Mouse (Mus musculus): ENCODE measurements at regions not wholly inside any gene's neighbourhood (a gene's known extent, or its start where the extent isn't known, plus 50 kb on each side); places are given as distances from the start of the nearest gene placed in this dataset.

DNA sequence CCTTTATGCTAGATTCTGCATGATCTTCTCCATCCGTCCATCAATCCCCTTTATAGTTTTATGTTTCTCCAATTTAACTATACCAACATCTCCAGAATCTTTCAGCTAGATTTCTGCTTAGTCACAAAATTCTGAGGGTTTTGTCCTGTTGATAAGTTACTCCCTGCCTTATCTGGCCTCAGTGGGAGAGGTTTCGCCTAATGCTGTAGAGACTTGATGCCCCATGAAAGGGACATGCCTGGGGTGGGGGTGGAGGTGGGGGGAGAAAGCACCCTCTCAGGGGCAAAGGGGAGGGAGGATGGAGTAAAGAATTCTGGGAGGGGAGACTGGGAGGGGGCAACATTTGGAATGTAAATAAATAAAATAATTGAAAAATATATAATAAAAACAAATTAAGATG is 93.2 kb upstream of the Jazf1 start:
- no peak overlapping the region for H3K27ac ChIP-seq (ENCODE audit: low read length)
- no peaks in the 10 kb centered on the region for H3K27me3 ChIP-seq (replicated peaks; ENCODE audit: control insufficient read depth, insufficient read depth, low read length)
- no peak overlapping the region for H3K9ac ChIP-seq (ENCODE audit: low read depth, low read length)
- H3K4me2 ChIP-seq (ENCODE audit: low read depth, low read length), result no peak overlapping the region
- ATAC-seq, result no peak
- no peak overlapping the region for H3K4me3 ChIP-seq (ENCODE audit: low read length)
- H3K4me1 ChIP-seq (ENCODE audit: control insufficient read depth, insufficient read depth, low read length), result 0 out of 2 replicates have a peak, but pooled peaks cover 4% of the 10 kb centered on the region
- no peaks in the 10 kb centered on the region for H3K9me3 ChIP-seq (ENCODE audit: control insufficient read depth, low read length)
- no peaks in the 10 kb centered on the region for H3K36me3 ChIP-seq (ENCODE audit: control insufficient read depth, insufficient read depth, low read length)
- 81% methylated on average over 2 of the region's 2 CpGs for WGBS

DNA sequence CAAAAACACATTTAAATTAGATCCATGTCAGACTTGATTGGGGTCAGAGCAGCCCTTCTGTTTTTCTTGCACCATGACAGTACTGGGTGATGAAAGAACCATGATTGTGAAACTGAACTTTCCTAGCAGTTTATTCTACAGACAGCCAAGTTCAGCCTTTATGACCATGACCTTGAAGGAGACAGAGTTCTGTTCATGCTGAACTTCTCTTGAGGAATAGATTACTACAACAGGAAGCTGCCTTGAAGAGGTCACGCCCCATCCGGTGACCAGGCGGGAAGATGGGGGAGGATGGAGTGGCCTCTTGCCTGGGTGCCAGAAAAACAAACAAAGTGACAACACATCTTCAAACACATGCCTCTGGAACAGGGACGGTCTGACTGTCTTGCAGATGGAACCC is 86.2 kb upstream of the Jazf1 start:
- H3K4me1 ChIP-seq (ENCODE audit: control insufficient read depth, insufficient read depth, low read length), result no peaks in the 10 kb centered on the region
- no peaks in the 10 kb centered on the region for H3K36me3 ChIP-seq (ENCODE audit: control insufficient read depth, insufficient read depth, low read length)
- H3K27me3 ChIP-seq (replicated peaks; ENCODE audit: control insufficient read depth, insufficient read depth, low read length), result no peaks in the 10 kb centered on the region
- H3K4me2 ChIP-seq (ENCODE audit: low read depth, low read length), result no peak overlapping the region
- H3K27ac ChIP-seq (ENCODE audit: low read length), result no peak overlapping the region
- no peaks in the 10 kb centered on the region for H3K9me3 ChIP-seq (ENCODE audit: control insufficient read depth, low read length)
- 55% methylated on average over 4 of the region's 4 CpGs for WGBS
- H3K4me3 ChIP-seq (ENCODE audit: low read length), result no peak overlapping the region
- no peak for ATAC-seq
- no peak overlapping the region for H3K9ac ChIP-seq (ENCODE audit: low read depth, low read length)

DNA sequence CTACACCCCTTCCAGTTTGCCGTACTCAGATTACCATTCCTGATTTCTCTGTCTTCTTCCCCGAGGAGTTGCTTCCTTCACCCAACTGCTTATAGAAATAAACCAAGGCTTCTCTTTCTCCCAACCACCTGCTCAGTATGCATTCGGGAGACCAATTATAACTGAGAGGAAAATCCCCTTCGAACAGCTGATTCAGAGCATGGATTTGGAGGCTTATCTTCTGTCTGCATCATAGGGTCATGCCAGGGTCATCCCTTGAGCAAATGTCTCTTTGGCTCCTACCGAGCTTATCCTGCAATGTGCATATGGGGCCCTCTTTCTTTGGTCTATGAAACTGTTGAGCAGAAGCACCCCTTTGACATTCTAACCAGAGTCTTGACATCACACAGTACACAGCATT is 79.0 kb upstream of the Jazf1 start:
- WGBS, result 50% methylated on average over 5 of the region's 5 CpGs

DNA sequence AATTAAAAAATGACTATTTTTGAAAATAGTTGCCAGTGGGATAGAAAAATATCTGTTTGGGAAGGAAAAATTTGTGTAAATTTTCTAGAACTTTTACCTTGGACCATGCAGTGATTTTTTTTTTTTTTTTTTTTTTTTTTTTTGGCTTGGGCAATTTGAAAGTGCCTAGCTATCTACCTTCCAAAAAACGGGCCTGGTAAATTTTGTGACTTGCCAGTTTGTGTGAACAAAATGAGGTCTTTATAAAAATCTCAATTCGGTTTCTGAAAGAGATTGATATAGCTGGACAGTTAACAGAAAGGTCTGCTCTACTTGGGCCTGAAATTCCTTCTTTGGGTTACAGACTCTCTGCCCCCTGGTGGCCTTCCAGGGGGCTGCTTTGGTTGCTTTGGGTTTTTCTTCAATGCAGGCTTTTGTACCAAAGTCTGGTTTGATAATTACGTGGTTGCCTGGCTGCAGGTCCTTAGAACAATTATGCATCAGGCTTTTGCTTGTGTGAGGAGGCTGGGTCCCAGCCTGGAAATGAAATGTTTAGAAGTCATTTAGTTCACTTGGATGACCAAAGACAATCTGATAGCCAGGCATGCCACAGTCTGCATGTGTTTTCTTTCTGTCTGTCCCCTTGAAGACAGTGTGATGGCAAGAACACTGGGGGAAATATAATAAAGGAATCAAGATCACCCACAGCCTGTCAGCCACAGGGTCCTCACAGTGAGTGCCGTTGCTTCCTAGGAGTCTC is 75.6 kb upstream of the Jazf1 start:
- ATAC-seq, result no peak
- H3K36me3 ChIP-seq (ENCODE audit: control insufficient read depth, insufficient read depth, low read length), result no peaks in the 10 kb centered on the region
- no peak overlapping the region for H3K4me3 ChIP-seq (ENCODE audit: low read length)
- no peak overlapping the region for H3K9ac ChIP-seq (ENCODE audit: low read depth, low read length)
- no peaks in the 10 kb centered on the region for H3K9me3 ChIP-seq (ENCODE audit: control insufficient read depth, low read length)
- no peaks in the 10 kb centered on the region for H3K4me1 ChIP-seq (ENCODE audit: control insufficient read depth, insufficient read depth, low read length)
- H3K27ac ChIP-seq (ENCODE audit: low read length), result no peak overlapping the region
- 25% methylated on average over 4 of the region's 4 CpGs for WGBS
- no peaks in the 10 kb centered on the region for H3K27me3 ChIP-seq (replicated peaks; ENCODE audit: control insufficient read depth, insufficient read depth, low read length)
- no peak overlapping the region for H3K4me2 ChIP-seq (ENCODE audit: low read depth, low read length)

More for the DNA sequence above, 79.0 kb upstream of the Jazf1 start:
- no peaks in the 10 kb centered on the region for H3K9me3 ChIP-seq (ENCODE audit: control insufficient read depth, low read length)
- H3K4me1 ChIP-seq (ENCODE audit: control insufficient read depth, insufficient read depth, low read length), result no peaks in the 10 kb centered on the region
- H3K4me2 ChIP-seq (ENCODE audit: low read depth, low read length), result no peak overlapping the region
- H3K4me3 ChIP-seq (ENCODE audit: low read length), result no peak overlapping the region
- no peak overlapping the region for H3K27ac ChIP-seq (ENCODE audit: low read length)
- no peak for ATAC-seq
- no peaks in the 10 kb centered on the region for H3K36me3 ChIP-seq (ENCODE audit: control insufficient read depth, insufficient read depth, low read length)
- no peak overlapping the region for H3K9ac ChIP-seq (ENCODE audit: low read depth, low read length)
- no peaks in the 10 kb centered on the region for H3K27me3 ChIP-seq (replicated peaks; ENCODE audit: control insufficient read depth, insufficient read depth, low read length)

DNA sequence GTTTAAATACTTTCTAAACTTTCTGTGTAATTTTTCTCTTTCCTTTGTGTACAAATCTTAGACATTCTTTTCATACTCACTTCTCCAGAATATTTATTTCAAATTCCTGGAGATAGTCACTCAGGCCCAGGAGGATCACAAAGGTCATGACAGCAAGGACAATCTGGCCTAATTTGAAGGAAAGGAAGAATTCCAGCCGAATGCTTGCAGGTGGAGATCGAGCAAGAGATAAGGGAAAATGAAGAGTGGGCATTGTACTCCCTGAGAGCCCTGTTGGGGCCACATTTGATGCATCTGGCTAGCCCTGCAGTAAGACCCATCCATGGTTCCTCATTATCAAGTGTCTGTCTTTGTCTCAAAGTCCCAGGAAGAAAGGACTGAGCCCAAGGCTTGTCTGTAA is 66.0 kb upstream of the Jazf1 start:
- H3K4me3 ChIP-seq (ENCODE audit: low read length), result no peak overlapping the region
- H3K27ac ChIP-seq (ENCODE audit: low read length), result no peak overlapping the region
- H3K9me3 ChIP-seq (ENCODE audit: control insufficient read depth, low read length), result no peaks in the 10 kb centered on the region
- WGBS, result 48% methylated on average over 2 of the region's 2 CpGs
- no peaks in the 10 kb centered on the region for H3K36me3 ChIP-seq (ENCODE audit: control insufficient read depth, insufficient read depth, low read length)
- no peaks in the 10 kb centered on the region for H3K4me1 ChIP-seq (ENCODE audit: control insufficient read depth, insufficient read depth, low read length)
- no peaks in the 10 kb centered on the region for H3K27me3 ChIP-seq (replicated peaks; ENCODE audit: control insufficient read depth, insufficient read depth, low read length)
- no peak overlapping the region for H3K9ac ChIP-seq (ENCODE audit: low read depth, low read length)
- no peak for ATAC-seq
- no peak overlapping the region for H3K4me2 ChIP-seq (ENCODE audit: low read depth, low read length)

DNA sequence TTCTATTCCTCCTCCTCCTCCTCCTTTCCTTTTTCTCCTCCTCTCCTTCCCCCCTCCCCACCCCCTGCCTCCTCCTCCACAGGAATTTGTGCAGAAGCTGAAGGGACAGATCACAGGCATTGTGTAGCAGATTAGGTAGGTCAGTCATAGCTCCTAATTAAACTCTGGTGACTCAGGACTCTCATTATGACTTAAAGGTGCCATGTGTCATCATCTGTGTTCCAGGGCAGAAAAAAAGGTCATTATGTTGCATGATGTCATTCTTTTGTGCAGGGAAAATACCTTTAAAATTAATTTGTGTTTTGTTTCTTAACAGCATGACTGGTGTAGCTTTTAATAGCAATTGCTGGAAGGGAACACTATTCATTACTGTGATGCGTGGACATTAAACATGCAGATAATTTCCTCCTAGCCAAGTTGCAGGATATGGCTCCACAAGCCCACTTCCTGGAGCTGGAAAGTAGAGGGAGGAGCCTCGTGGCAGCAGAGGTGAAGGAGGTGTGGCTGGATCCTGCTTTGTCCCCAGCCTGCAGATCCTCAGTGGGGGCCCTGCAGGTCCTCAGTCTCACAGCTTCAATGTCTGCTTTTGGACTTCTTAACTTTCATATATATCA is 62.4 kb upstream of the Jazf1 start:
- no peaks in the 10 kb centered on the region for H3K36me3 ChIP-seq (ENCODE audit: control insufficient read depth, insufficient read depth, low read length)
- H3K27ac ChIP-seq (ENCODE audit: low read length), result no peak overlapping the region
- no peak overlapping the region for H3K4me3 ChIP-seq (ENCODE audit: low read length)
- ATAC-seq, result no peak
- no peak overlapping the region for H3K4me2 ChIP-seq (ENCODE audit: low read depth, low read length)
- H3K9ac ChIP-seq (ENCODE audit: low read depth, low read length), result no peak overlapping the region
- H3K27me3 ChIP-seq (replicated peaks; ENCODE audit: control insufficient read depth, insufficient read depth, low read length), result no peaks in the 10 kb centered on the region
- H3K4me1 ChIP-seq (ENCODE audit: control insufficient read depth, insufficient read depth, low read length), result no peaks in the 10 kb centered on the region
- 24% methylated on average over 2 of the region's 2 CpGs for WGBS
- no peaks in the 10 kb centered on the region for H3K9me3 ChIP-seq (ENCODE audit: control insufficient read depth, low read length)

DNA sequence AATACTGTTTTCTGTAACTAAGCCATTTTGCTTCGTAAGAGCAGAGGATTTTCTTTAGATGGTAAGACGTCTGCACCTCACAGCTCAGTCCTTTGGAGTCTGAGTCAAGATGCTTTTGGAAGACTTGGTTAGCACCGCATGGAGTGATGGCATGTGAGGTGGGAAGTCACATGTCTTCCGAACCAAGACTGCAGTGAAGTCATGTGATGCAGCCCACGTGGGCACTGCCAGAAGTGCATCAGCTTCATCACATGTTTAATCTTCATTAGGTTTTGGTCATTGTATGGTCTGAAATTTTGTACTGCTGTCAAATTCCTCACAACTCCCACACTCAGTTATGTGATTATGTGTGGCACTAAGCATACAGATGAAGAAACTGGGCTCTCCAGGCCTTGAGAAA is 58.3 kb upstream of the Jazf1 start:
- Histone ChIP-seq H3K9me3 (ENCODE audit: control insufficient read depth, low read length) (no peaks in the 10 kb centered on the region), H3K4me1 (ENCODE audit: control insufficient read depth, insufficient read depth, low read length) (no peaks in the 10 kb centered on the region), H3K9ac (ENCODE audit: low read depth, low read length) (no peak overlapping the region), H3K4me3 (ENCODE audit: low read length) (no peak overlapping the region), H3K27me3 (replicated peaks; ENCODE audit: control insufficient read depth, insufficient read depth, low read length) (no peaks in the 10 kb centered on the region), H3K36me3 (ENCODE audit: control insufficient read depth, insufficient read depth, low read length) (no peaks in the 10 kb centered on the region), H3K27ac (ENCODE audit: low read length) (no peak overlapping the region), H3K4me2 (ENCODE audit: low read depth, low read length) (no peak overlapping the region)
- WGBS, result 73% methylated on average over 5 of the region's 5 CpGs
- ATAC-seq, result no peak

DNA sequence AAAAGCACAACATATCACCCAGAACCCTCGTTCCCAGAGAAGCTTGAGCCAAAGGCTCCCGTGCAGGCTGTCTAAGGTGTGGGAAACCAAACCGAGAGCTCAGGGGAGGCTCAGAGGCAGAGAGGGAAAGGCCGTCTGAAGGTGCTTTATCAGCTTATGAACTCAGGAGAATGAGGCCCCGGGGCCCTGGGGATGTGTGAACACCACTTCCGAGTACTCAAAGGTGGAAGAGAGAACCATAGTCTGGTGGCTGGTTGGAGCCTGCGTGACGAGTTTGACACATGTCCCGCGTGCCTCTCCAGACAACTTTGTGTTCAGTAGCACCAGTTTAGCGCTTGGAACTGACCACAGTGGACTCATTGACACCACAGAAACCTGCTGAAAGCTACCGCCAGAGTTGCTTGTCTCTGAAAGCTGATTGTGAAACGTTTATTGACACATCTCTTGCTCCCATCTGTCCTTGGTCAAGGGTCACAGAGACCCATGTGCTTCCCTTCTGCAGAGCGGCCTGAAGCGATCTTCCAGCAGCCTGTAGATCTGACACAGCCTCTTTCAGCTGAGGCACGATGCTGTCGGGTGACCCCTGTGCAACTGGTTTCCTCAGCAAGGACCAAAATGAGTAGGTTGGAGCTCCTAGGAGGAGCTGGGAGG is 56.5 kb upstream of the Jazf1 start:
- Histone ChIP-seq H3K9ac (ENCODE audit: low read depth, low read length) (no peak overlapping the region), H3K4me2 (ENCODE audit: low read depth, low read length) (no peak overlapping the region), H3K36me3 (ENCODE audit: control insufficient read depth, insufficient read depth, low read length) (no peaks in the 10 kb centered on the region), H3K4me3 (ENCODE audit: low read length) (no peak overlapping the region), H3K27me3 (replicated peaks; ENCODE audit: control insufficient read depth, insufficient read depth, low read length) (no peaks in the 10 kb centered on the region), H3K27ac (ENCODE audit: low read length) (no peak overlapping the region), H3K4me1 (ENCODE audit: control insufficient read depth, insufficient read depth, low read length) (no peaks in the 10 kb centered on the region), H3K9me3 (ENCODE audit: control insufficient read depth, low read length) (no peaks in the 10 kb centered on the region)
- ATAC-seq, result peak; percentile 80
- 72% methylated on average over 17 of the region's 17 CpGs for WGBS

DNA sequence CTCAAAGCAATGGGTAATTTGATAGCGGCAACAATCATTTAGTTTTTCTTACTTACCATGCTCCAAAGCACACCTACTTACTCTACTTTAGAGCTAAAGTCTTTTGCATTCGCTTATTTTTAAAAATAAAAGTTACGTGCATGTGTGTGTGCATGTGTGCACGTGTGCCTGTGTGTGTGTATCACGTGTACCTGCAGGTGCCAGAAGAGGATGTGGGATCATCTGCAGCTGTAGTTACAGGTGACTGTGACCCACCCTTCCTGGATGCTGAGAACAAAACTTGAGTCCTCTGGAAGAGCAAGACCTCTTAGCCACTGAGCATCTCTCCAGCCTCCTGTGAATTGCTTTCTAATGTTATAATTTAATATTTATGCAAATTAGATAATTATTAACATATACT is 52.0 kb upstream of the Jazf1 start:
- no peak overlapping the region for H3K9ac ChIP-seq (ENCODE audit: low read depth, low read length)
- no peaks in the 10 kb centered on the region for H3K36me3 ChIP-seq (ENCODE audit: control insufficient read depth, insufficient read depth, low read length)
- no peaks in the 10 kb centered on the region for H3K4me1 ChIP-seq (ENCODE audit: control insufficient read depth, insufficient read depth, low read length)
- H3K9me3 ChIP-seq (ENCODE audit: control insufficient read depth, low read length), result no peaks in the 10 kb centered on the region
- ATAC-seq, result no peak
- H3K27ac ChIP-seq (ENCODE audit: low read length), result no peak overlapping the region
- 89% methylated on average over 5 of the region's 5 CpGs for WGBS
- H3K4me2 ChIP-seq (ENCODE audit: low read depth, low read length), result no peak overlapping the region
- no peaks in the 10 kb centered on the region for H3K27me3 ChIP-seq (replicated peaks; ENCODE audit: control insufficient read depth, insufficient read depth, low read length)
- H3K4me3 ChIP-seq (ENCODE audit: low read length), result no peak overlapping the region
